Mouse (Mus musculus): Measurements from ENCODE around the gene Mrpl10. TPM values are rescaled to one million over a fixed set of nuclear protein-coding genes. Genes with fewer than 3 reads are reported as not detected.

Gene Mrpl10
- total RNA-seq, 1 experiment from 2014 or later: 13.4 TPM

Other genes starting within 250 kb of the Mrpl10 start
- 56.7 to 65.5 TPM (median 62.2 TPM) in 3 replicates for gene Nfe2l1, start 211.6 kb upstream of the Mrpl10 start, total RNA-seq (2017)
- gene Copz2, start 191.7 kb upstream of the Mrpl10 start, total RNA-seq (2017): 0.48 TPM in 1 of 3 replicates, not detected in the others
- gene Cdk5rap3, start 125.1 kb upstream of the Mrpl10 start, total RNA-seq (2017): 38.4 to 51.0 TPM (median 44.6 TPM) in 3 replicates
- gene Prr15l, start 113.5 kb upstream of the Mrpl10 start, total RNA-seq (2017): 0.29 TPM in 1 of 3 replicates, not detected in the others
- 18.3 to 23.7 TPM (median 20.6 TPM) in 3 replicates for gene Pnpo, start 97.6 kb upstream of the Mrpl10 start, total RNA-seq (2017)
- 4.2 to 7.6 TPM (median 7.1 TPM) in 3 replicates for gene Sp2, start 58.6 kb upstream of the Mrpl10 start, total RNA-seq (2017)
- gene Sp6, start 28.2 kb upstream of the Mrpl10 start, total RNA-seq (2017): not detected in 3 replicates
- 2.3 to 3.2 TPM (median 2.9 TPM) in 3 replicates for gene Scrn2, start 11.6 kb upstream of the Mrpl10 start, total RNA-seq (2017)
- not detected in 3 replicates for gene Lrrc46, start 153 bp upstream of the Mrpl10 start, total RNA-seq (2017)
- 10.0 to 13.1 TPM (median 11.3 TPM) in 3 replicates for gene Osbpl7, start 9.1 kb downstream of the Mrpl10 start, total RNA-seq (2017)
- gene Tbx21, start 73.8 kb downstream of the Mrpl10 start, total RNA-seq (2017): 25.3 to 119 TPM (median 30.9 TPM) in 3 replicates
- 23.2 to 34.3 TPM (median 24.7 TPM) in 3 replicates for gene Tbkbp1, start 109.9 kb downstream of the Mrpl10 start, total RNA-seq (2017)
- gene Kpnb1, start 146.3 kb downstream of the Mrpl10 start, total RNA-seq (2017): 192 to 282 TPM (median 240 TPM) in 3 replicates
- 23.9 to 35.9 TPM (median 24.2 TPM) in 3 replicates for gene Npepps, start 239.1 kb downstream of the Mrpl10 start, total RNA-seq (2017)